Mouse (Mus musculus) bone marrow macrophage, adult 2 months (primary cell): ENCODE measurements around the gene Krt71.

Experiments
- CTCF ChIP-seq: IDR thresholded peaks from 2 replicates; pipeline ENCODE4 v1.5.1; 2012; ENCODE audit warnings: low read depth, mild to moderate bottlenecking, low read length, moderate library complexity
- POLR2A ChIP-seq: IDR thresholded peaks from 2 replicates; pipeline ENCODE4 v1.6.1; 2012; ENCODE audit warnings: mild to moderate bottlenecking, low read depth, low read length, borderline replicate concordance

- TF ChIP-seq CTCF (no peak), POLR2A (no peak)
These were observed 43.7 kb downstream of the Krt71 start for GRCm38 (mm10) chr15:101699192-101699591.
